Mouse (Mus musculus) telencephalon, adult 2 months (tissue): ENCODE data around the gene Itgad.

ENCODE experiments used
- DNase-seq: peaks from one replicate; pipeline ENCODE4 v3.0.0-alpha.2; 2011; ENCODE audit warnings: low read depth, low spot score

Gene Itgad

GRCm38 (mm10) chr7:128178385-128178784 is 24.2 kb downstream of the Itgad start:
- DNase-seq: peak; percentile 89

- DNase-seq: no peak
Measured at GRCm38 (mm10) chr7:128180126-128180525, 25.9 kb downstream of the Itgad start.

- peak; percentile 10 for DNase-seq
Measured at GRCm38 (mm10) chr7:128180546-128180945, 26.4 kb downstream of the Itgad start.

- no peak for DNase-seq
Measured at GRCm38 (mm10) chr7:128181691-128182090, 27.5 kb downstream of the Itgad start.

GRCm38 (mm10) chr7:128201607-128202006 is 47.4 kb downstream of the Itgad start:
- DNase-seq: no peak

GRCm38 (mm10) chr7:128203071-128203470 is 48.9 kb downstream of the Itgad start:
- DNase-seq: no peak

- no peak for DNase-seq
Measured at GRCm38 (mm10) chr7:128204179-128204578, 50.0 kb downstream of the Itgad start.

GRCm38 (mm10) chr7:128205695-128206094 is 51.5 kb downstream of the Itgad start:
- no peak for DNase-seq

- DNase-seq: no peak
Measured at GRCm38 (mm10) chr7:128206152-128206551, 52.0 kb downstream of the Itgad start, which contains the start of gene Cox6a2. TSS of gene Cox6a2 (minus strand) at chr7:128206387.

- peak; percentile 43 for DNase-seq
Measured at GRCm38 (mm10) chr7:128208187-128208586, 54.0 kb downstream of the Itgad start.

GRCm38 (mm10) chr7:128209826-128210225 is 55.6 kb downstream of the Itgad start:
- no peak for DNase-seq

GRCm38 (mm10) chr7:128219952-128220351 is 65.8 kb downstream of the Itgad start:
- no peak for DNase-seq

- DNase-seq: peak; percentile 66
Measured at GRCm38 (mm10) chr7:128220936-128221335, 66.8 kb downstream of the Itgad start.

GRCm38 (mm10) chr7:128231741-128232140 is 77.6 kb downstream of the Itgad start:
- DNase-seq: no peak

- no peak for DNase-seq
Measured at GRCm38 (mm10) chr7:128234796-128235195, 80.6 kb downstream of the Itgad start.

GRCm38 (mm10) chr7:128235481-128235880 is 81.3 kb downstream of the Itgad start:
- DNase-seq: no peak

- DNase-seq: no peak
Measured at GRCm38 (mm10) chr7:128236426-128236825, 82.2 kb downstream of the Itgad start.

GRCm38 (mm10) chr7:128236856-128237592 is 82.8 kb downstream of the Itgad start, which contains the start of gene Armc5:
TSS of gene Armc5 (plus strand) at chr7:128237342.
- no peak for DNase-seq

GRCm38 (mm10) chr7:128237593-128237926 is 83.4 kb downstream of the Itgad start:
- no peak for DNase-seq

GRCm38 (mm10) chr7:128237927-128238778 is 84.0 kb downstream of the Itgad start, which contains the start of gene 9130023H24Rik:
TSS of gene 9130023H24Rik (minus strand) at chr7:128238031.
- peak; percentile 98 for DNase-seq

- DNase-seq: no peak
Measured at GRCm38 (mm10) chr7:128238991-128239390, 84.8 kb downstream of the Itgad start.

- no peak for DNase-seq
Measured at GRCm38 (mm10) chr7:128240131-128240784, 86.1 kb downstream of the Itgad start.
